Mouse (Mus musculus): Measurements from ENCODE around the gene Magi1.

GRCm38 (mm10) chr6:94282301-94283241 lies 1.1 kb downstream of the Magi1 start:
- peak; percentile 27; the same call in 1 of the 2 replicates for TF ChIP-seq CTCF (IDR thresholded peaks at IDR 0.05; ENCODE audit: low read depth)
- no peak for TF ChIP-seq EP300 (IDR thresholded peaks at IDR 0.05; ENCODE audit: low read depth)
